Mouse (Mus musculus) liver, postnatal 0 days (tissue): ENCODE measurements around the gene Neurog2.

Source experiments
- CTCF ChIP-seq: sonication (generic); IDR thresholded peaks from 2 replicates; pipeline ENCODE4 v1.5.1; 2016; ENCODE audit warnings: antibody characterized with exemption, low read depth
- EP300 ChIP-seq: IDR thresholded peaks from 2 replicates; pipeline ENCODE4 v1.6.1; 2016; ENCODE audit warnings: antibody characterized with exemption, low read depth, mild to moderate bottlenecking

GRCm38 (mm10) chr3:127642211-127642610 is 9.3 kb downstream of the Neurog2 start:
- TF ChIP-seq CTCF (no peak), EP300 (no peak)
